Comparison of ENCODE assay signal across 8 mouse cellular contexts in the genomic region with DNA sequence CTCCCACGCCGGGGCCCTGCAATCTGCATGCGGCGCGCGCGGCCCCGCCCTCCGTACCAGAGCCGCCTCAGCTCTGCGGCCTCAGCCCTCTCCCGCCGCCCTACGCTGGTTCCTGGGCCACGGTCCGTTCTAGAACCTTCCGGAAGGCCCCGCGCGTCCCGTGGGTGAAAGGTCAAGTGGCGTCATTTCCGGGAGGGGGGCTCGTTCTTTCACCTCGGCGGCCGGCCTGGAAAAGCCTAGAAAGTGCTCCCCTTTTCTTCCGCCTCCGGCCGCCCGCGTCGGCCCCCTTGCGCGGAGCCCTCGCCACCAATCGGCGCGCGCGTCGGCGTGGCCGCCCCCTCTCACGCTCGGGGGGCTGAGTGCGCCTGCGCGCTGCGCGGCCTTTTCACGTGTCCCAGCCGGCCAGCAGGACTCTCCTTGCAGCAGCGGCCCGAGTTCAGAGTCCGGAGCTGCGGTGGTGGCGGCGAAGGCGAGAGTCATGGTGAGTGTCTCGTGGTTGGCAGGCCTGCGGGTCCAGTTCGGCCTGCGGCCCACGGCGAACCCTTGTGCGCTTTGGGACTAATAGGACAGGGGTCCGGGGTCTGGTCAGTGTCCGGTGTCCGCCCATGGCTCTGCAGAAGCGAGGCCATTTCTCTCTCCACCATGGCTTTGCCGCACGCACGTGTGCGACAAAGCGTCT. TPM values are rescaled to one million over a fixed set of nuclear protein-coding genes. Genes with fewer than 3 reads are reported as not detected.
DNase-seq lines count a peak whose midpoint lies in the region; ATAC-seq and TF ChIP-seq lines count a peak whose summit lies in the region.

A gene (plus strand): TSS at position 201 of the 679 bp plus-strand sequence.
A gene (minus strand): TSS at position 312 of the 679 bp plus-strand sequence.

- no peaks in the 10 kb centered on the region for H3K27me3 ChIP-seq in embryonic facial prominence, embryonic 15.5 days
- no peaks in the 10 kb centered on the region for H3K27me3 ChIP-seq in kidney, embryonic 14.5 days (ENCODE audit: control insufficient read depth, insufficient read depth, low read length)
- no peaks in the 10 kb centered on the region for H3K27me3 ChIP-seq in limb, embryonic 15.5 days

- no peak for TF ChIP-seq CTCF in bone marrow, adult 2 months (IDR thresholded peaks at IDR 0.05; ENCODE audit: control insufficient read depth, insufficient read depth, low read length)

- peak; percentile 38; the same call in 1 of the 2 replicates for TF ChIP-seq POLR2A in bone marrow, adult 2 months (IDR thresholded peaks at IDR 0.05; ENCODE audit: borderline replicate concordance, control insufficient read depth, low read depth, low read length)

- peak within 1 kb of the TSS; percentile 97 for H3K27ac ChIP-seq in bone marrow, adult 2 months (ENCODE audit: control insufficient read depth, insufficient read depth, low read depth, low read length, poor library complexity)
- H3K27ac ChIP-seq in embryonic facial prominence, embryonic 15.5 days (replicated peaks) = peak within 1 kb of the TSS; percentile 95
- peak within 1 kb of the TSS; percentile 98 for H3K27ac ChIP-seq in kidney, embryonic 14.5 days (ENCODE audit: low read depth, low read length)
- H3K27ac ChIP-seq in limb, embryonic 15.5 days = peak within 1 kb of the TSS; percentile 96

- peak within 1 kb of the TSS; percentile 89 for H3K9ac ChIP-seq in embryonic facial prominence, embryonic 15.5 days
- H3K9ac ChIP-seq in kidney, embryonic 14.5 days (ENCODE audit: low read depth, low read length) = peak within 1 kb of the TSS; percentile 97
- peak within 1 kb of the TSS; percentile 97 for H3K9ac ChIP-seq in limb, embryonic 15.5 days

- under 1% methylated on average over 75 of the region's 76 CpGs for WGBS in bone marrow, adult 2 months
- under 1% methylated on average over 76 of the region's 76 CpGs for WGBS in embryonic facial prominence, embryonic 15.5 days
- under 1% methylated on average over 65 of the region's 76 CpGs for WGBS in kidney, embryonic 14.5 days
- WGBS in limb, embryonic 15.5 days = under 1% methylated on average over 76 of the region's 76 CpGs

- peak; percentile 97 for ATAC-seq in embryonic facial prominence, embryonic 15.5 days (ENCODE audit: insufficient number of reproducible peaks, low FRiP score, low TSS enrichment, low read depth)
- peak; percentile 96 for ATAC-seq in kidney, embryonic 14.5 days (ENCODE audit: low FRiP score, low TSS enrichment)
- peak; percentile 96 for ATAC-seq in limb, embryonic 15.5 days (ENCODE audit: insufficient number of reproducible peaks, low FRiP score, low TSS enrichment, low read depth)

- peak within 1 kb of the TSS; percentile 99 for H3K4me3 ChIP-seq in bone marrow, adult 2 months (replicated peaks; ENCODE audit: control insufficient read depth, low read depth, low read length)
- peak within 1 kb of the TSS; percentile 96 for H3K4me3 ChIP-seq in embryonic facial prominence, embryonic 15.5 days (replicated peaks)
- peak within 1 kb of the TSS; percentile 91 for H3K4me3 ChIP-seq in kidney, embryonic 14.5 days (ENCODE audit: low read length)
- H3K4me3 ChIP-seq in limb, embryonic 15.5 days = peak within 1 kb of the TSS; percentile 99

- no peaks in the 10 kb centered on the region for H3K9me3 ChIP-seq in embryonic facial prominence, embryonic 15.5 days (replicated peaks)
- H3K9me3 ChIP-seq in kidney, embryonic 14.5 days (ENCODE audit: control insufficient read depth, low read length) = no peaks in the 10 kb centered on the region
- no peaks in the 10 kb centered on the region for H3K9me3 ChIP-seq in limb, embryonic 15.5 days

- peak; percentile 98 for DNase-seq in 416B (ENCODE audit: low read depth)
- DNase-seq in heart, adult 9 months (ENCODE audit: low spot score in 2 of 2) = peak; percentile 96 to 99
- peak; percentile 90 to 96 for DNase-seq in monocyte, adult 2 months (ENCODE audit: low read depth in 1 of 2, low spot score in 2 of 2)
- DNase-seq in spleen, postnatal 36 days (ENCODE audit: low spot score in 2 of 2) = peak; percentile 98

- peak within 1 kb of the TSS; percentile 72 for H3K4me2 ChIP-seq in embryonic facial prominence, embryonic 15.5 days (replicated peaks)
- peak within 1 kb of the TSS; percentile 67 for H3K4me2 ChIP-seq in kidney, embryonic 14.5 days (replicated peaks; ENCODE audit: low read depth, low read length)
- peak within 1 kb of the TSS; percentile 64 for H3K4me2 ChIP-seq in limb, embryonic 15.5 days

- peaks cover 36% of the 10 kb centered on the region for H3K36me3 ChIP-seq in embryonic facial prominence, embryonic 15.5 days
- peaks cover 33% of the 10 kb centered on the region for H3K36me3 ChIP-seq in kidney, embryonic 14.5 days (ENCODE audit: control insufficient read depth, insufficient read depth, low read length)
- peaks cover 37% of the 10 kb centered on the region for H3K36me3 ChIP-seq in limb, embryonic 15.5 days

- H3K4me1 ChIP-seq in bone marrow, adult 2 months (ENCODE audit: control insufficient read depth, insufficient read depth, low read length) = no peaks in the 10 kb centered on the region; the same call in 1 of the 2 replicates
- H3K4me1 ChIP-seq in embryonic facial prominence, embryonic 15.5 days = peaks cover 33% of the 10 kb centered on the region
- H3K4me1 ChIP-seq in kidney, embryonic 14.5 days (ENCODE audit: control insufficient read depth, insufficient read depth, low read length) = peaks cover 18% of the 10 kb centered on the region
- H3K4me1 ChIP-seq in limb, embryonic 15.5 days = peaks cover 22% of the 10 kb centered on the region

RNA-seq across cellular contexts. Expression of the first gene that starts in this region (rescaled TPM):
- 116 and 218 TPM in 2 replicates for polyA plus RNA-seq in bone marrow, adult 2 months (2011; ENCODE audit: insufficient read depth, insufficient read length, low replicate concordance, missing spikeins)
- 292 and 314 TPM in 2 replicates for polyA plus RNA-seq in embryonic facial prominence, embryonic 15.5 days (2015; fragmentation: Nextera tagmentation; extraction: Ambion mirVana)
- 508 and 679 TPM in 2 replicates for polyA plus RNA-seq in kidney, embryonic 14.5 days (2014; fragmentation: Nextera tagmentation; extraction: Ambion mirVana)
- polyA plus RNA-seq in limb, embryonic 15.5 days (2015; fragmentation: Nextera tagmentation; extraction: Ambion mirVana) = 267 and 321 TPM in 2 replicates

RNA-seq across cellular contexts. Expression of the second gene that starts in this region (rescaled TPM):
- 92.8 and 131 TPM in 2 replicates for polyA plus RNA-seq in bone marrow, adult 2 months (2011; ENCODE audit: insufficient read depth, insufficient read length, low replicate concordance, missing spikeins)
- polyA plus RNA-seq in embryonic facial prominence, embryonic 15.5 days (2015; fragmentation: Nextera tagmentation; extraction: Ambion mirVana) = 298 and 303 TPM in 2 replicates
- 359 and 402 TPM in 2 replicates for polyA plus RNA-seq in kidney, embryonic 14.5 days (2014; fragmentation: Nextera tagmentation; extraction: Ambion mirVana)
- 298 and 308 TPM in 2 replicates for polyA plus RNA-seq in limb, embryonic 15.5 days (2015; fragmentation: Nextera tagmentation; extraction: Ambion mirVana)

Comparison
In these comparisons a context has a peak if more than half of its experiments do, and no peak if none do; other contexts are left out.
1. Peak in every context shown above with its lines: DNase-seq, ATAC-seq, H3K4me3 ChIP-seq and H3K27ac ChIP-seq.